Mouse (Mus musculus): ENCODE measurements around the gene Rora. TPM values are rescaled to one million over a fixed set of nuclear protein-coding genes. Genes with fewer than 3 reads are reported as not detected.

Rora gene
- polyA plus RNA-seq, 1 experiment from 2014 or later, result 7.6 TPM

DNA sequence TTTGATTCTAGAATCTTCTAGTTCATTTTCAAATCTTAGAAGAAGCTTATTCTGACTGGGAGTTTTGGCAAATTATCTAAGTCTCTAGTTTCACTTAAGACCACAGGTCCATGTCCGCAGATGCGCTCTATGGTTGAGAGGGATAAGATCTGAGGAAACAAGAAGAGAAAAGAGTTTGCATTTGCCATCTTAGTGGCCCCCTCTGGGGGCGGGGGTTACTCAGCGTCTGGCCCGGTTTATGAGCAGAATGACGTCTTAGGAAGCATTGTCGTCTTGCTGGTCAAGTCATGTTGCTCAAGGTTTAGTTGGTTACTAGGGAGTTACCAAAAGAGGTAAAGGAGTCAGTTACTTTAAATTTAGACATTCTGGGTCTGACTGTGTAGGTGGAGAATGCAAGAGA lies 686.8 kb downstream of the Rora start:
- H3K4me1 ChIP-seq, result no peaks in the 10 kb centered on the region
- ATAC-seq (ENCODE audit: insufficient read depth, low FRiP score, low read depth), result no peak
- no peak overlapping the region for H3K27ac ChIP-seq
- no peak overlapping the region for H3K4me3 ChIP-seq (replicated peaks)
- H3K9ac ChIP-seq, result no peak overlapping the region
- 91% methylated on average over 7 of the region's 7 CpGs for WGBS
- no peaks in the 10 kb centered on the region for H3K36me3 ChIP-seq
- no peaks in the 10 kb centered on the region for H3K27me3 ChIP-seq (replicated peaks)
- no peaks in the 10 kb centered on the region for H3K9me3 ChIP-seq
- H3K4me2 ChIP-seq, result no peak overlapping the region

DNA sequence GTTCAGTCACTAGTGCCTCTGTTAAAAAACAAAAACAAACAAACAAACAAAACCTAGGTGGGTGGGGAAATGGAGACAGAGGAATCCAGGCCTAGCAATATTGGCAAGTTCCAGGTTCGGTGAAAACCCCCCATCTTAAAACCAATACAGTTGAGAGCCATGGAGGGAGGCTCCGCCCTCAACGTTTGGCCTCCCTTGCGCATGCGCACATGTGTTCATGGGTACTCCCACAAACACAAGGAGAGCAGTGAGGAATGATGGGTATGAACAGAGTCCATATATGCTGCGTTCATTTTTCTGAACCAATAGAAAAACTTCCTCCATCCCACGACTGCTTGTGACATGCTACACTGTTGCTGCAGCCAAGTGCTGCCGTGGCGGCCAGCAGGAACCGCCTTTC lies 690.3 kb downstream of the Rora start:
- Histone ChIP-seq H3K36me3 (no peaks in the 10 kb centered on the region), H3K27ac (no peak overlapping the region), H3K9me3 (no peaks in the 10 kb centered on the region), H3K4me3 (replicated peaks) (no peak overlapping the region), H3K9ac (no peak overlapping the region), H3K4me1 (no peaks in the 10 kb centered on the region), H3K4me2 (no peak overlapping the region), H3K27me3 (replicated peaks) (no peaks in the 10 kb centered on the region)
- 90% methylated on average over 10 of the region's 10 CpGs for WGBS
- no peak for ATAC-seq (ENCODE audit: insufficient read depth, low FRiP score, low read depth)

DNA sequence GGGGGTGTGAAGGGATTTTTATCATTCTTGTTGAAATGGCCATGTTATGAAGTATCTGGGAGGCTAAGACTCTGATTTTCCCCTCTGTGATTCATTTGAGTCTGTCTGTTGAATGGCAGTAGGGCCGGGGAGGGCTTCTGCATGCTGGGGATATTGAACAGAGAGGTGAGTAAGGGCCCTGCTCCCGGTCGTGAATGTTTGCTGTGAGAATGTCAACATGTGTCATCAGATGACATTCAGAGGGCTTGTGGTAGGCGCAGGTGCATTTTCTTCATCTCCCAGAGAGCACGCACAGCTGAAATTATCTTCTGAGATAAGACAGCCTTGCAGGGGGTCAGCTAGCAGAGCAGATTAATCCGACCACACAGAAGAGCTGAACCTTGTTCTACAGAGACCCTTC lies 692.0 kb downstream of the Rora start:
- H3K4me2 ChIP-seq, result no peak overlapping the region
- WGBS, result 46% methylated on average over 6 of the region's 6 CpGs
- H3K9me3 ChIP-seq, result no peaks in the 10 kb centered on the region

DNA sequence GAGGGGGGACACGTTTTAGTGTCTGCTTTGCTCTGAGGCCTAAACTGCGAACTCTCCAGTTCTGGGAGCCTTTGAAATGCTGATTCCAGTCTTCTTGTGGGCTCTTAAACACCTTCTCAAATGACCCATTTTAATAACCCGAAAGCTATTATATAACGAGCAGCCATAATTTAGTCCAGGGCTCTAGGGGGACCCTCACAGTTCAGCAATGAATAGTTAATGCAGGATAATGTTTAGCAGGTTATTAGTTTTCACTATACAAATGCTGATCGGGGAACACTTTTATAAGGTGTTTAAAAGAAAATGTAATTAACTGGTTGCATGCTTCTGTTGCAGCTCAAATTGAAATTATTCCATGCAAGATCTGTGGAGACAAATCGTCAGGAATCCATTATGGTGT lies 694.2 kb downstream of the Rora start:
- Histone ChIP-seq H3K4me3 (replicated peaks) (no peak overlapping the region), H3K4me1 (no peaks in the 10 kb centered on the region), H3K9me3 (no peaks in the 10 kb centered on the region), H3K27me3 (replicated peaks) (no peaks in the 10 kb centered on the region), H3K4me2 (no peak overlapping the region), H3K9ac (no peak overlapping the region), H3K27ac (no peak overlapping the region), H3K36me3 (no peaks in the 10 kb centered on the region)
- ATAC-seq (ENCODE audit: insufficient read depth, low FRiP score, low read depth), result no peak
- 80% methylated on average over 6 of the region's 6 CpGs for WGBS

More for the DNA sequence above, 692.0 kb downstream of the Rora start:
- Histone ChIP-seq H3K4me3 (replicated peaks) (no peak overlapping the region), H3K27me3 (replicated peaks) (no peaks in the 10 kb centered on the region), H3K27ac (no peak overlapping the region), H3K4me1 (no peaks in the 10 kb centered on the region), H3K36me3 (no peaks in the 10 kb centered on the region), H3K9ac (no peak overlapping the region)
- no peak for ATAC-seq (ENCODE audit: insufficient read depth, low FRiP score, low read depth)

DNA sequence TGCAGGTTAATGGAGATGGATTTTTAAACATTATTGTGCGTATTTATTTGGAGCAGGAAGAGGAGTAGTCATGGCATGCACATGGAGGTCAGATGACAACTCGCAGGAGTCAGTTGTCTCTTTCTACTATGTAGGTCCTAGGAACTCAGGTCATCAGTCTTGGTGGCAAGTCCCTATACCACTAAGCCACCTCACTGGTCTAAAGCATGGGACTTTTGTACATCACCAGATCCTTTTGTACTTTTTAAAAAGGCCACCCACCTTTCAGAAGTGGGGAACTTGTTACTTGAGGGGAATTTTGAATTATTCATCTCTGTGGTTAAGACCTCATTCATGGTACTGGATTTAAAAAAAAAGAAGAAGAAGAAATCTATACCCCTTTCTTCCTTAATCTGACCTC lies 696.0 kb downstream of the Rora start:
- Histone ChIP-seq H3K4me3 (replicated peaks) (no peak overlapping the region), H3K4me2 (no peak overlapping the region), H3K27me3 (replicated peaks) (no peaks in the 10 kb centered on the region), H3K4me1 (no peaks in the 10 kb centered on the region), H3K27ac (no peak overlapping the region), H3K9me3 (no peaks in the 10 kb centered on the region), H3K36me3 (no peaks in the 10 kb centered on the region), H3K9ac (no peak overlapping the region)
- ATAC-seq (ENCODE audit: insufficient read depth, low FRiP score, low read depth), result no peak
- WGBS, result 83% methylated on average over 2 of the region's 2 CpGs

DNA sequence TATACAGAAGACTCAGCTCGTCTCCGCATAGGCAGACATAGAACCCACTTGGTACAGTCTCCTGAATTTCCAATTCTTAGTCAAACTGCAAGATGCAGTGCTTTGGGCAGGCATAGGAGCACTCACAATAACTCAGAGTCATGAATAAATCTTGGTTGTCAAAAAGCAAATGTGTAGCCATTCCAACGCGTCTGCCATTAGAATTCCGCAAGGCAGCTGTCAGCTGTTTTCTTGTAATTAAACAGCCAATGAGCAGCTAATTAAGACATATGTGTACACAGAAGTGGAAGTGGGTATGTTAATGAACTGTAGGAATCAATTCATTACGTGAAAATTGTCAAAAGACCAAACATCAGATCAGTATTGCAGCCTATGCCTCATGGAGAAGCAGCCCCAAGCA lies 700.6 kb downstream of the Rora start:
- Histone ChIP-seq H3K36me3 (no peaks in the 10 kb centered on the region), H3K4me1 (no peaks in the 10 kb centered on the region), H3K4me2 (no peak overlapping the region), H3K27ac (no peak overlapping the region), H3K27me3 (replicated peaks) (no peaks in the 10 kb centered on the region), H3K9ac (no peak overlapping the region), H3K9me3 (no peaks in the 10 kb centered on the region), H3K4me3 (replicated peaks) (no peak overlapping the region)
- ATAC-seq (ENCODE audit: insufficient read depth, low FRiP score, low read depth), result no peak
- 79% methylated on average over 6 of the region's 6 CpGs for WGBS

- Histone ChIP-seq H3K4me1 (no peaks in the 10 kb centered on the region), H3K27me3 (replicated peaks) (no peaks in the 10 kb centered on the region), H3K9me3 (no peaks in the 10 kb centered on the region), H3K4me3 (replicated peaks) (no peak overlapping the region), H3K36me3 (no peaks in the 10 kb centered on the region), H3K4me2 (no peak overlapping the region), H3K27ac (no peak overlapping the region), H3K9ac (no peak overlapping the region)
- WGBS, result 36% methylated on average over 3 of the region's 3 CpGs
- ATAC-seq (ENCODE audit: insufficient read depth, low FRiP score, low read depth), result no peak
Observed at GRCm38 (mm10) chr9:69357834-69358233, 704.2 kb downstream of the Rora start.

DNA sequence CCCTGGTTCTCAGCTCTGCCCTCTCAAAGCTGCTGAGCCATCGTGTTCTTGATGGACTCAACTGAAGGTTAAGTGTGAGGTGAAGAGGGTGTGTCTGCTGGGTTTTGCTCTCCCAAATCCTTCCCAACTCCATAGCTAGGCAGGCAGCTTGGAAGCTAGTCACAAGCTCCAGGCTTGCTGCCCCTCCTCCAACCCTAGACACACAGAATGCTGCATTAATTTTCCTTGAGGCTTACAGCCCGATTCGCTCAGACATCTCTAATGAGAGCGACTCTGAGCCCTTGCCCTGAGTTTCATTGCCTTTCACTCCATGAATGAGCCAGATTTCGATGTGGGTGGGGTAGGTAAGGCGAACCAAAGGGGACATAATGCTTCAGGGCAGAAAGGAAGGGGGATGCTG lies 705.2 kb downstream of the Rora start:
- H3K27me3 ChIP-seq (replicated peaks), result no peaks in the 10 kb centered on the region
- no peak for ATAC-seq (ENCODE audit: insufficient read depth, low FRiP score, low read depth)
- H3K4me2 ChIP-seq, result no peak overlapping the region
- no peaks in the 10 kb centered on the region for H3K4me1 ChIP-seq
- no peak overlapping the region for H3K4me3 ChIP-seq (replicated peaks)
- 74% methylated on average over 6 of the region's 6 CpGs for WGBS
- H3K36me3 ChIP-seq, result no peaks in the 10 kb centered on the region
- H3K9me3 ChIP-seq, result no peaks in the 10 kb centered on the region
- H3K27ac ChIP-seq, result no peak overlapping the region
- H3K9ac ChIP-seq, result no peak overlapping the region

GRCm38 (mm10) chr9:69361951-69362445 lies 708.4 kb downstream of the Rora start:
- no peak overlapping the region for H3K4me3 ChIP-seq (replicated peaks)
- no peaks in the 10 kb centered on the region for H3K9me3 ChIP-seq
- no peaks in the 10 kb centered on the region for H3K4me1 ChIP-seq
- ATAC-seq (ENCODE audit: insufficient read depth, low FRiP score, low read depth), result no peak
- no peak overlapping the region for H3K4me2 ChIP-seq
- 82% methylated on average over 8 of the region's 8 CpGs for WGBS
- H3K27ac ChIP-seq, result no peak overlapping the region
- H3K9ac ChIP-seq, result no peak overlapping the region
- no peaks in the 10 kb centered on the region for H3K36me3 ChIP-seq
- H3K27me3 ChIP-seq (replicated peaks), result no peaks in the 10 kb centered on the region

- Histone ChIP-seq H3K27ac (no peak overlapping the region), H3K27me3 (replicated peaks) (no peaks in the 10 kb centered on the region), H3K36me3 (no peaks in the 10 kb centered on the region), H3K4me3 (replicated peaks) (no peak overlapping the region), H3K9me3 (no peaks in the 10 kb centered on the region), H3K4me2 (no peak overlapping the region), H3K4me1 (no peaks in the 10 kb centered on the region), H3K9ac (no peak overlapping the region)
- 54% methylated on average over 4 of the region's 4 CpGs for WGBS
- ATAC-seq (ENCODE audit: insufficient read depth, low FRiP score, low read depth), result no peak
Observed at GRCm38 (mm10) chr9:69362766-69363165, 709.2 kb downstream of the Rora start.

- Histone ChIP-seq H3K27ac (no peak overlapping the region), H3K4me1 (no peaks in the 10 kb centered on the region), H3K27me3 (replicated peaks) (no peaks in the 10 kb centered on the region), H3K4me3 (replicated peaks) (no peak overlapping the region), H3K9ac (no peak overlapping the region), H3K4me2 (no peak overlapping the region), H3K9me3 (no peaks in the 10 kb centered on the region), H3K36me3 (no peaks in the 10 kb centered on the region)
- 60% methylated on average over 16 of the region's 16 CpGs for WGBS
- no peak for ATAC-seq (ENCODE audit: insufficient read depth, low FRiP score, low read depth)
Observed at GRCm38 (mm10) chr9:69364117-69364516, 710.5 kb downstream of the Rora start.

- no peak for ATAC-seq (ENCODE audit: insufficient read depth, low FRiP score, low read depth)
- no peaks in the 10 kb centered on the region for H3K27me3 ChIP-seq (replicated peaks)
- H3K4me1 ChIP-seq, result no peaks in the 10 kb centered on the region
- WGBS, result 75% methylated on average over 4 of the region's 4 CpGs
- no peak overlapping the region for H3K4me2 ChIP-seq
- H3K36me3 ChIP-seq, result no peaks in the 10 kb centered on the region
- H3K9ac ChIP-seq, result no peak overlapping the region
- H3K9me3 ChIP-seq, result no peaks in the 10 kb centered on the region
- H3K4me3 ChIP-seq (replicated peaks), result no peak overlapping the region
- no peak overlapping the region for H3K27ac ChIP-seq
Observed at GRCm38 (mm10) chr9:69367055-69367454, 713.5 kb downstream of the Rora start.

- Histone ChIP-seq H3K27ac (no peak overlapping the region), H3K4me3 (replicated peaks) (no peak overlapping the region), H3K9me3 (no peaks in the 10 kb centered on the region), H3K4me2 (no peak overlapping the region), H3K27me3 (replicated peaks) (no peaks in the 10 kb centered on the region), H3K9ac (no peak overlapping the region), H3K36me3 (no peaks in the 10 kb centered on the region), H3K4me1 (no peaks in the 10 kb centered on the region)
- ATAC-seq (ENCODE audit: insufficient read depth, low FRiP score, low read depth), result no peak
- 72% methylated on average over 8 of the region's 8 CpGs for whole genome bisulfite sequencing
Observed at GRCm38 (mm10) chr9:69368071-69368470, 714.5 kb downstream of the Rora start.
